Mouse (Mus musculus) bone marrow, adult 2 months (tissue): ENCODE data around the gene Sdccag8.

Experiments used
- CTCF ChIP-seq: fragments of 200-500 bp; IDR thresholded peaks from 2 replicates; pipeline ENCODE4 v1.5.1; 2011; ENCODE audit warnings: low read length, control low read depth; ENCODE audit not compliant: control insufficient read depth, insufficient read depth
- POLR2A ChIP-seq: fragments of 200-500 bp; IDR thresholded peaks from 2 replicates; pipeline ENCODE4 v1.6.1; 2011; ENCODE audit warnings: low read depth, mild to moderate bottlenecking, control low read depth, low read length, borderline replicate concordance; ENCODE audit not compliant: control insufficient read depth

DNA sequence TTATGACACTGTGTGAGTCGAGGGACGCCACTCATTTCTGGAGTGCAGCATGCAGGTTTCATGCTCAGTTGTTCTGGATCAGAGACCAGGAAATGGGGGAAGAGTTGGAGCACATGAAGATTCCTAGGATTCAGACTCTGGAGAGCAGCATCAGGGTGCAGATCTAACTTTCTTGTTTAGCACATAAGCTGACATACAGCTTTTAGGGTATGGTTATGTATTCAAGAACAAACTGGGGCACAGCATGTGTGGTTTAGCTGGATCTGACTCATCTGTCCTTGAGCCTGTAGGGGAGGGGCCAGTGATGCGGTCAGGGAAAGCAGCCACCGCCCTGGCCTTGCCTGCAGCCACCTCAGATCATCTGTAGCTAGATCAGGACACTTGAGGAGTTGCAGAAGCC, 12.9 kb downstream of the Sdccag8 start:
- TF ChIP-seq CTCF (no peak), POLR2A (no peak)
